Mouse (Mus musculus) myocyte (in vitro differentiated cells): ENCODE measurements around the gene Gzmd.
"Not testable (repeated sequence)": the region's sequence is repeated elsewhere in the genome, so short reads cannot be mapped to it uniquely, and the experiment has no call there.

Source experiments
- CEBPB ChIP-seq: IDR thresholded peaks from 2 replicates; pipeline ENCODE4 v1.6.1; 2011; ENCODE audit warnings: mild to moderate bottlenecking, moderate library complexity; ENCODE audit not compliant: poor library complexity, insufficient read depth, severe bottlenecking
- E2F4 ChIP-seq: IDR thresholded peaks from one replicate; pipeline ENCODE4 v1.6.1; 2011; ENCODE audit warnings: mild to moderate bottlenecking, control low read depth, moderate library complexity; ENCODE audit not compliant: insufficient read depth
- MAX ChIP-seq: IDR thresholded peaks from one replicate; pipeline ENCODE4 v1.6.1; 2011; ENCODE audit warnings: low read depth, mild to moderate bottlenecking, control low read depth
- POLR2A ChIP-seq: IDR thresholded peaks from one replicate; pipeline ENCODE4 v1.6.1; 2011; ENCODE audit warnings: low read depth, mild to moderate bottlenecking, control low read depth, moderate library complexity; ENCODE audit not compliant: insufficient read length
- POLR2AphosphoS2 ChIP-seq: IDR thresholded peaks from one replicate; pipeline ENCODE4 v1.6.1; 2011; ENCODE audit warnings: low read depth, control low read depth; ENCODE audit not compliant: insufficient read length
- REST ChIP-seq: IDR thresholded peaks from one replicate; pipeline ENCODE4 v1.6.1; 2011; ENCODE audit warnings: mild to moderate bottlenecking, control low read depth, moderate library complexity; ENCODE audit not compliant: insufficient read depth, insufficient read length
- SRF ChIP-seq: IDR thresholded peaks from one replicate; pipeline ENCODE4 v1.6.1; 2011; ENCODE audit warnings: low read depth; ENCODE audit not compliant: control insufficient read depth, insufficient read length
- TCF12 ChIP-seq: IDR thresholded peaks from one replicate; pipeline ENCODE4 v1.6.1; 2011; ENCODE audit warnings: mild to moderate bottlenecking, control low read depth; ENCODE audit not compliant: poor library complexity, insufficient read depth, severe bottlenecking
- USF1 ChIP-seq: IDR thresholded peaks from one replicate; pipeline ENCODE4 v1.6.1; 2011; ENCODE audit warnings: low read depth, mild to moderate bottlenecking, control low read depth, moderate library complexity

GRCm38 (mm10) chr14:56133675-56134074 lies 1.3 kb upstream of the Gzmd start:
- TF ChIP-seq CEBPB, POLR2A, POLR2AphosphoS2, TCF12, E2F4, REST, MAX, USF1, SRF: not testable (repeated sequence)
